Mouse (Mus musculus) intestine, postnatal 0 days (tissue): ENCODE results near the gene Abat. TPM values are rescaled to one million over a fixed set of nuclear protein-coding genes. Genes with fewer than 3 reads are reported as not detected.
A peak's percentile ranks its signal among the peaks of the same experiment; 100 is the strongest.

Experiments
- ATAC-seq: fragments of 200-750 bp; cut with Nextera tagmentation; 2 replicates; pipeline ENCODE4 v1.8.0; 2017; ENCODE audit warnings: mild to moderate bottlenecking, moderate TSS enrichment, moderate library complexity
- H3K27ac ChIP-seq: fragments of 300-500 bp; sonication (generic); 2 replicates; pipeline ENCODE4 v1.5.1; 2014; ENCODE audit warnings: mild to moderate bottlenecking, low read depth, low read length, moderate library complexity
- H3K27me3 ChIP-seq: fragments of 300-500 bp; sonication (generic); replicated peaks from 2 replicates; pipeline ENCODE4 v1.6.1; 2014; ENCODE audit warnings: low read length, mixed read lengths; ENCODE audit not compliant: control insufficient read depth, insufficient read depth
- H3K36me3 ChIP-seq: fragments of 300-500 bp; sonication (generic); 2 replicates; pipeline ENCODE4 v1.6.1; 2014; ENCODE audit warnings: mild to moderate bottlenecking, moderate library complexity; ENCODE audit not compliant: control insufficient read depth, insufficient read depth
- H3K4me1 ChIP-seq: fragments of 300-500 bp; sonication (generic); replicated peaks from 2 replicates; pipeline ENCODE4 v1.6.1; 2014; ENCODE audit warnings: antibody characterized with exemption, low read length, mixed read lengths; ENCODE audit not compliant: control insufficient read depth, insufficient read depth
- H3K4me2 ChIP-seq: fragments of 300-500 bp; sonication (generic); replicated peaks from 2 replicates; pipeline ENCODE4 v1.6.1; 2014; ENCODE audit warnings: low read depth, mild to moderate bottlenecking, moderate library complexity
- H3K4me3 ChIP-seq: fragments of 300-500 bp; sonication (generic); 2 replicates; pipeline ENCODE4 v1.5.1; 2014; ENCODE audit warnings: low read depth, low read length
- H3K9ac ChIP-seq: fragments of 300-500 bp; sonication (generic); 2 replicates; pipeline ENCODE4 v1.6.1; 2014; ENCODE audit warnings: mild to moderate bottlenecking, low read depth, low read length
- H3K9me3 ChIP-seq: fragments of 300-500 bp; sonication (generic); 2 replicates; pipeline ENCODE4 v1.6.1; 2016; ENCODE audit warnings: mixed run types; ENCODE audit not compliant: control insufficient read depth
- CTCF ChIP-seq: sonication (generic); IDR thresholded peaks from 2 replicates; pipeline ENCODE4 v1.5.1; 2016; ENCODE audit warnings: low read depth, mild to moderate bottlenecking, control low read depth, antibody characterized with exemption, moderate library complexity
- WGBS: fragments of 180-500 bp; shearing (Covaris S2); extraction: QIAGEN DNeasy Blood & Tissue Kit; methylation state at CpG from one replicate; pipeline ENCODE4 v1.1.7; 2014; 5-methylcytosine and 5-hydroxymethylcytosine counted together
- polyA plus RNA-seq: library from polyadenylated mRNA; unstranded; fragments of >200 nt; fragmentation: Nextera tagmentation; extraction: Ambion mirVana; gene quantifications from 2 replicates; pipeline ENCODE4 v1.2.1, GENCODE M21; 2015

Abat gene
- 30.8 and 31.0 TPM in 2 replicates for polyA plus RNA-seq

- Histone ChIP-seq H3K27me3 (no peaks in the 10 kb centered on the region), H3K9ac (peak within 1 kb of the TSS; percentile 43), H3K4me1 (peaks cover 13% of the 10 kb centered on the region; the same call in 1 of the 2 replicates), H3K4me3 (peak within 1 kb of the TSS; percentile 58), H3K9me3 (no peaks in the 10 kb centered on the region), H3K4me2 (peak within 1 kb of the TSS; percentile 76), H3K27ac (no peak within 1 kb of the TSS), H3K36me3 (peaks cover 4% of the 10 kb centered on the region; the same call in 1 of the 2 replicates)
- 1% methylated on average over 44 of the region's 46 CpGs for WGBS
- TF ChIP-seq CTCF = no peak
- peak; percentile 99 for ATAC-seq
Measured at GRCm38 (mm10) chr16:8513236-8513906, at the start of gene Abat. Gene Abat (plus strand): TSS chr16:8513429.

GRCm38 (mm10) chr16:8470132-8470531, 43.1 kb upstream of the Abat start:
- Histone ChIP-seq H3K27me3 (no peaks in the 10 kb centered on the region), H3K4me3 (peak overlapping the region; percentile 82), H3K9me3 (no peaks in the 10 kb centered on the region), H3K9ac (no peak overlapping the region), H3K4me2 (peak overlapping the region; percentile 92), H3K4me1 (no peaks in the 10 kb centered on the region; the same call in 1 of the 2 replicates), H3K27ac (no peak overlapping the region), H3K36me3 (no peaks in the 10 kb centered on the region)
- ATAC-seq = peak; percentile 23; the same call in 1 of the 2 replicates
- 64% methylated on average over 2 of the region's 2 CpGs for WGBS
- no peak for TF ChIP-seq CTCF

DNA sequence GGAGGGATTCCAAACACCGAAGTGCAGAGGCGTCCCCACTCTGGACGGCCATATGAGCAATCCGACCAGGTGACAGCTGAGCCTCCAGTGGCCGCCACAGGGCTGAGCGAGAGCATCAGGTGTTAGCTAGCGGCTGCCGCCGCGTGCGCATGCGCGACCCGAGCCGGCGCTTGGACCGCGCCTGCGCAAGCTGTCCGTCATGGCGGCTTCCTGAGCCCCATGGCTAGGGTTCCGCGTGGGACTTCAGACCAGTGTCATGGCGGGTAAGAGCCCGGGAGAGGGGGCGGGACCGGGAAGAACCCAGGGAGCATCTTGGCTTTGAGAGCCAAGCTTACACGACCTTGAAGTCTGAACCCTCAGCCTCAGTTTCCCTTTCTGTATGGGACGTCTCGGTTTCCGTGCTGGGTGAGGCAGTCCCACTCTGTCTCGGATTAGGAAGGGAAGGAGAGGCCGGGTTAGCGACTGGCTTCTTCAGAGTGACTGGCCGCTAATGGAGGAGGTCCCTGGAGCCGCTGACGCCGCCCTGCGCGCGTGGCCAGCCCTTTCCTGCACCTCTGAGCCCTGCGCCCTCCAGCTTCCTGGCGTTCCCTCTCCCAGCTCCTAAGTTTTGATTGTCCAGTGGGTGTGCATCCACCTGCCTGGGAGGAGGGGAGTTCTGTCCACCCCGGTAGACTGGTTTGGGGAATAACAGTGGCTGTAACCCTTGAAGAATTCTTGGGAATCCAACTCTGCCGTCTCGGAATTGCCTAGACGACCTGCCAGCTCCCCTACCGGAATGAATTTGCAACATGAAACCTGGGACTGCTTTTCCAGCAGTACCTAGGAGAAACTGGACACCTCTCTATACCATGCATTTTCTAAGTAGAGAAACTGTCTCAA, 42.4 kb upstream of the Abat start, which contains the start of gene Mettl22:
Mettl22 (plus strand) TSS at position 186 of the 879 bp plus-strand sequence.
- Histone ChIP-seq H3K4me1 (no peaks in the 10 kb centered on the region; the same call in 1 of the 2 replicates), H3K36me3 (no peaks in the 10 kb centered on the region), H3K4me2 (peak within 1 kb of the TSS; percentile 92), H3K4me3 (peak within 1 kb of the TSS; percentile 82), H3K27ac (peak within 1 kb of the TSS; percentile 86), H3K9me3 (no peaks in the 10 kb centered on the region), H3K27me3 (no peaks in the 10 kb centered on the region), H3K9ac (peak within 1 kb of the TSS; percentile 71)
- peak; percentile 53 for TF ChIP-seq CTCF
- WGBS = under 1% methylated on average over 48 of the region's 48 CpGs
- ATAC-seq = peak; percentile 98

GRCm38 (mm10) chr16:8487396-8488005, 25.7 kb upstream of the Abat start:
- no peak for TF ChIP-seq CTCF
- no peaks in the 10 kb centered on the region for H3K27me3 ChIP-seq
- H3K4me2 ChIP-seq = no peak overlapping the region
- no peaks in the 10 kb centered on the region for H3K9me3 ChIP-seq
- H3K27ac ChIP-seq = no peak overlapping the region
- no peak overlapping the region for H3K9ac ChIP-seq
- 92% methylated on average over 9 of the region's 9 CpGs for WGBS
- H3K36me3 ChIP-seq = peaks cover 50% of the 10 kb centered on the region
- H3K4me1 ChIP-seq = no peaks in the 10 kb centered on the region; the same call in 1 of the 2 replicates
- no peak overlapping the region for H3K4me3 ChIP-seq
- no peak for ATAC-seq

- peaks cover 40% of the 10 kb centered on the region for H3K36me3 ChIP-seq
- H3K27ac ChIP-seq = no peak overlapping the region
- no peaks in the 10 kb centered on the region for H3K27me3 ChIP-seq
- H3K4me3 ChIP-seq = no peak overlapping the region
- H3K9ac ChIP-seq = no peak overlapping the region
- TF ChIP-seq CTCF = no peak
- WGBS = 89% methylated on average over 5 of the region's 5 CpGs
- H3K9me3 ChIP-seq = no peaks in the 10 kb centered on the region
- H3K4me1 ChIP-seq = no peaks in the 10 kb centered on the region; the same call in 1 of the 2 replicates
- ATAC-seq = no peak
- no peak overlapping the region for H3K4me2 ChIP-seq
Measured at GRCm38 (mm10) chr16:8489340-8489739, 23.9 kb upstream of the Abat start.
